Mouse (Mus musculus): ENCODE measurements at regions not wholly inside any gene's neighbourhood (a gene's known extent, or its start where the extent isn't known, plus 50 kb on each side); places are given as distances from the start of the nearest gene placed in this dataset.

DNA sequence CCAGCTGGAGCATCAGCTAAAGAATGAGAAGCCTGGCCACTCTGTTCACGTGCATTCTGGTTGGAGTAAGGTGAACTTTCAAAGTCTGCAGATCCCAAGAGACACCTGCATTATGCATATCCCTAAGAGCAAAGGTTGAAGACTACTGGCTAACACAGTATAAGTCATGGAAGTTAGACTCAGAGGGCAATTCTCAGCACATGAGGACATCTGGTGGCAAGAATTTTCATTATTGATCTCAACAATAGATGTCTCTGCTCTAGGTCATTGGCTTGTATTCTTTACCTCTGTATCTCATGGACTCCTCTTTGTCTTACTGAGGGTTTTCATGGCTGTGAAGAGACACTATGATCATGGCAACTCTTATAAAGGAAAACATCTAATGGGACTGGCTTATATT, 151.9 kb upstream of the Adamts16 start:
- Histone ChIP-seq H3K9me3 (ENCODE audit: control insufficient read depth, low read length) (no peaks in the 10 kb centered on the region), H3K36me3 (ENCODE audit: control insufficient read depth, insufficient read depth, low read length) (no peaks in the 10 kb centered on the region), H3K4me2 (replicated peaks; ENCODE audit: low read depth) (no peak overlapping the region), H3K27me3 (ENCODE audit: control insufficient read depth, insufficient read depth, low read length) (no peaks in the 10 kb centered on the region), H3K27ac (replicated peaks) (no peak overlapping the region), H3K9ac (ENCODE audit: low read length) (no peak overlapping the region), H3K4me1 (replicated peaks; ENCODE audit: control insufficient read depth, insufficient read depth) (no peaks in the 10 kb centered on the region), H3K4me3 (ENCODE audit: low read depth, low read length) (no peak overlapping the region)
- DNase-seq (ENCODE audit: low spot score) (no peak), ATAC-seq (ENCODE audit: low FRiP score, low TSS enrichment) (no peak)
- no peak for TF ChIP-seq EP300 (optimal IDR thresholded peaks at IDR 0.05)
- peak; percentile 57 for TF ChIP-seq CTCF (IDR thresholded peaks at IDR 0.05; ENCODE audit: low read depth)
- 50% methylated on average over 1 of the region's 1 CpGs for WGBS

DNA sequence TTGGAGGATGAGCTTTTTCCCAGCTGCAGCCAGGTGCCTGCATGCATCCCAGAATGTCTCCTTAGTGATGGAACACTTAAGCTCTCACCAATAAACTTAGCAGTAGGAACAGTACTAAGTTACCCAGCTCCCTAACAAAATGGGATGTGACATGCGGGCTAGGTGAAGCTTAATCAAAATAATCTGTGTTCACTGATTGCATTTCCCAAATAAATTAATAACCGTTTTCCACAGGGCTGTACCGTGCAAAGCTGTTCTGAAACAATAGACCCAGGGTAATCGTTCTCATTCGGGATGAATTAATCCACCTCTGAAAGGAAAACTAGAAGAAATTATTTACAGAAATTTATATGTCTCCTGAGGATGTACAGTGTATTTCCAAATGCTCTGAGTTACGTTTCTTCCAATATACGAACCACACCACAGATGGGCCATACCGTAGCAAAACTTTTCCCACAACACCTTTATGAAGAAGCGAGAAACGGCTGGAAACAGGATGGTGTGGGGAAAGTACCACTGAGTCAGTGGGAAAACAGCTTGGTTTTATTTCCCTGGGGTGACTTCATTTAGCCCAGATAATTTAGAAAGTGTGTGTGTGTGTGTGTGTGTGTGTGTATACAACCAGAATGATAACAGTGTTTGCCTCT, 148.5 kb upstream of the Adamts16 start:
- Histone ChIP-seq H3K9ac (ENCODE audit: low read length) (no peak overlapping the region), H3K27me3 (ENCODE audit: control insufficient read depth, insufficient read depth, low read length) (no peaks in the 10 kb centered on the region), H3K4me3 (ENCODE audit: low read depth, low read length) (no peak overlapping the region), H3K36me3 (ENCODE audit: control insufficient read depth, insufficient read depth, low read length) (no peaks in the 10 kb centered on the region), H3K4me1 (replicated peaks; ENCODE audit: control insufficient read depth, insufficient read depth) (no peaks in the 10 kb centered on the region), H3K27ac (replicated peaks) (no peak overlapping the region), H3K9me3 (ENCODE audit: control insufficient read depth, low read length) (no peaks in the 10 kb centered on the region), H3K4me2 (replicated peaks; ENCODE audit: low read depth) (no peak overlapping the region)
- 84% methylated on average over 10 of the region's 10 CpGs for WGBS
- no peak for ATAC-seq (ENCODE audit: low FRiP score, low TSS enrichment)
- DNase-seq (ENCODE audit: low spot score) = no peak
- TF ChIP-seq CTCF (IDR thresholded peaks at IDR 0.05; ENCODE audit: low read depth) = no peak
- TF ChIP-seq EP300 (optimal IDR thresholded peaks at IDR 0.05) = no peak

DNA sequence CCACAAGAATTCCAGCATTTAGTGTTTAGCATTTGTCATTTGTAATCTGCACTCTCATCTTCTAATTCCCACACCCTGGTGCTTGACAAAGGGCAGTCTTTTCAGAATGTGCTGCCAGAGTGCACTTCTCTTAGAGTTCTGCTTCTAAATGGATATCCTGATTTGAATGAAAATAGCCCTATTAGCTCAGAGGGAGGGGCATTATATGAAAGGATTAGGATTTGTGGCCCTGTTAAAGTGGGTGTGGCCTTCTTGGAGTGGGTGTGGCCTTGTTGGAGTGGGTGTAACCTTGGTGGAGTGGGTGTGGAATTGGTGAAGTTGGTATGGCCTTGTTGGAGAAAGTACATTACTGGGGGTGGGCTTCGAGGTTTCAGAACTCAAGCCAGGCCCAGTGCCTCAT, 137.7 kb upstream of the Adamts16 start:
- ATAC-seq (ENCODE audit: low FRiP score, low TSS enrichment) (no peak), DNase-seq (ENCODE audit: low spot score) (no peak)
- no peak overlapping the region for H3K4me3 ChIP-seq (ENCODE audit: low read depth, low read length)
- H3K27ac ChIP-seq (replicated peaks) = no peak overlapping the region
- WGBS = 95% methylated on average over 1 of the region's 1 CpGs
- no peaks in the 10 kb centered on the region for H3K27me3 ChIP-seq (ENCODE audit: control insufficient read depth, insufficient read depth, low read length)
- no peaks in the 10 kb centered on the region for H3K9me3 ChIP-seq (ENCODE audit: control insufficient read depth, low read length)
- no peaks in the 10 kb centered on the region for H3K4me1 ChIP-seq (replicated peaks; ENCODE audit: control insufficient read depth, insufficient read depth)
- H3K36me3 ChIP-seq (ENCODE audit: control insufficient read depth, insufficient read depth, low read length) = no peaks in the 10 kb centered on the region
- no peak overlapping the region for H3K4me2 ChIP-seq (replicated peaks; ENCODE audit: low read depth)
- H3K9ac ChIP-seq (ENCODE audit: low read length) = no peak overlapping the region
- TF ChIP-seq CTCF (IDR thresholded peaks at IDR 0.05; ENCODE audit: low read depth) = no peak
- TF ChIP-seq EP300 (optimal IDR thresholded peaks at IDR 0.05) = no peak

DNA sequence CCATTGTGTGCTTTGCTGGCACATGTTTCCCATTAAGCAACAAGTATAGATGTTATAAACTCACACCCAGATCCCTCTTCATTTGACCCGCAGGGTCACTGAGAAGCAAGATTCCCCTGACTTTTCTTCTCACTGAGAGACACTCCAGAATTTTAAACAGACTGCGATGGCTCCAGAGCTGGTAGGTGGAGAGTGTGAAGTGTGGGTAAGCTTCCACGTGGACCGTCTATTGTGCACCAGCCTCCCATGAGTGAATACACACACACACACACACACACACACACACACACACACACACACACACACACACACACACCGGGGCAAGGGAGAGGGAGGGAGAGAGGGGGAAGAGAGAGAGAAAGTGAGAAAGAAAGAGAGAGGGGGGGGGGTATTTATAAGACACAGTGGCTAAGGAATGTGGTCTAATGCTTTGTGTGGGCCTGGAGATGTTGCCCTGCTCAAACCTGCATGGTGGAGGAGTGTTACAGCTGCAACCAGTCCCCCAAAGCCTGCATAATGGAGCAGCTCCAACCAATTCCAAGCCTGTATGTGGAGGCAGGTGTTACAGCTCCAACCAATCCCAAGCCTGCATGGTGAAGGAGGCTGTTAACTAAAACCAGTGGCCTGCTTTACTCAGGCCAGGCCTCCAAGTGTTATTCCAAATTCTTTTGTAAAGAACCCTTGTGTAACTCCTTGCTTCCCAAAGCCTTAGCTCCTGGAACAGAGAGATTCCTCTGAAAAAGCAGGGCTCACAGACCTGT, 137.1 kb upstream of the Adamts16 start:
- no peak overlapping the region for H3K9ac ChIP-seq (ENCODE audit: low read length)
- no peak overlapping the region for H3K27ac ChIP-seq (replicated peaks)
- ATAC-seq (ENCODE audit: low FRiP score, low TSS enrichment) = no peak
- no peaks in the 10 kb centered on the region for H3K36me3 ChIP-seq (ENCODE audit: control insufficient read depth, insufficient read depth, low read length)
- H3K27me3 ChIP-seq (ENCODE audit: control insufficient read depth, insufficient read depth, low read length) = no peaks in the 10 kb centered on the region
- H3K4me3 ChIP-seq (ENCODE audit: low read depth, low read length) = no peak overlapping the region
- no peak overlapping the region for H3K4me2 ChIP-seq (replicated peaks; ENCODE audit: low read depth)
- no peaks in the 10 kb centered on the region for H3K9me3 ChIP-seq (ENCODE audit: control insufficient read depth, low read length)
- no peaks in the 10 kb centered on the region for H3K4me1 ChIP-seq (replicated peaks; ENCODE audit: control insufficient read depth, insufficient read depth)
- 78% methylated on average over 5 of the region's 5 CpGs for WGBS
- TF ChIP-seq EP300 (optimal IDR thresholded peaks at IDR 0.05) (no peak), CTCF (IDR thresholded peaks at IDR 0.05; ENCODE audit: low read depth) (no peak)
- DNase-seq (ENCODE audit: low spot score) = no peak

DNA sequence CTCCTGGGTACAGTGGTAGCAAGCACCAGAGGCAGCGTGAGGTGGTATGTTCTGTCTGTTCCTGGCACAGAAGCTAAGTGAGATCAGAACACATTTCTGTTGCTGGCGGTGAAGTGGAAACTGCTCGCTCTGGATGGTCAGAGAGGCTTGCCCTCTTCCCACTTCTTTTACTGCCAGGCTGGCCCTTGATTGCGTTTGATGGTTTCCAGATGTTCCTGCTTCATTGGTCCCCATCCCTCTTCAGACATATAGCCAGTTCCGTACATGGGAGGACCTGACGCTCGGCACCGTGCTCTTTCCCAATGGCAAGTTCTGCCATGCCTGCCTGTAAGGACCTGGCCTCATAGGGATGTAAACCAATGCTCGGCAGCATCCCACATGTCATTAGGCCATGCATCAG, 128.0 kb upstream of the Adamts16 start:
- TF ChIP-seq CTCF (IDR thresholded peaks at IDR 0.05; ENCODE audit: low read depth) = no peak
- no peak for TF ChIP-seq EP300 (optimal IDR thresholded peaks at IDR 0.05)
- no peak for ATAC-seq (ENCODE audit: low FRiP score, low TSS enrichment)
- no peak overlapping the region for H3K27ac ChIP-seq (replicated peaks)
- no peak overlapping the region for H3K4me2 ChIP-seq (replicated peaks; ENCODE audit: low read depth)
- WGBS = 75% methylated on average over 9 of the region's 9 CpGs
- H3K9ac ChIP-seq (ENCODE audit: low read length) = no peak overlapping the region
- no peak for DNase-seq (ENCODE audit: low spot score)
- H3K27me3 ChIP-seq (ENCODE audit: control insufficient read depth, insufficient read depth, low read length) = no peaks in the 10 kb centered on the region
- no peaks in the 10 kb centered on the region for H3K4me1 ChIP-seq (replicated peaks; ENCODE audit: control insufficient read depth, insufficient read depth)
- no peaks in the 10 kb centered on the region for H3K36me3 ChIP-seq (ENCODE audit: control insufficient read depth, insufficient read depth, low read length)
- no peaks in the 10 kb centered on the region for H3K9me3 ChIP-seq (ENCODE audit: control insufficient read depth, low read length)
- no peak overlapping the region for H3K4me3 ChIP-seq (ENCODE audit: low read depth, low read length)

DNA sequence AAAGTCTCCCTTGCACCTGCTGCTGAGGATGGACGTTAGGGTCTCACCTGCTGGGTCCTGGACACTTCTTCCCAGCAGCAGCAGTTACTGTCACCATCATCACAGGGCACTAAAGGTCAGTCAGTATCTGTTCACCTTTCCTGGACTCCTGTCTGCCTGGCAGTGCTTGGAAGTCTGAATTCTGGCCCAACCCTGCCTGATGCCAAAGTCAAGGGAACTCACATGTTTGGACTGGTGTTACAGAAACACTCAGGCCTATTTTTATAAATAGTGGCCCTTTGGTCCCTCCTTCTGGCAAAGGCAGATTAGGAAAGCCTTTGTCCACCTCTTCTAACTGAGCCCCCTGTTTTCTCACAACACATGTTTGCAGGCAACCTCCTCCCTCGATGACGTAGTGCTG, 126.2 kb upstream of the Adamts16 start:
- TF ChIP-seq CTCF (IDR thresholded peaks at IDR 0.05; ENCODE audit: low read depth) = no peak
- no peak for TF ChIP-seq EP300 (optimal IDR thresholded peaks at IDR 0.05)
- no peaks in the 10 kb centered on the region for H3K36me3 ChIP-seq (ENCODE audit: control insufficient read depth, insufficient read depth, low read length)
- H3K4me2 ChIP-seq (replicated peaks; ENCODE audit: low read depth) = no peak overlapping the region
- no peaks in the 10 kb centered on the region for H3K4me1 ChIP-seq (replicated peaks; ENCODE audit: control insufficient read depth, insufficient read depth)
- ATAC-seq (ENCODE audit: low FRiP score, low TSS enrichment) = no peak
- no peaks in the 10 kb centered on the region for H3K27me3 ChIP-seq (ENCODE audit: control insufficient read depth, insufficient read depth, low read length)
- H3K9me3 ChIP-seq (ENCODE audit: control insufficient read depth, low read length) = no peaks in the 10 kb centered on the region
- no peak overlapping the region for H3K27ac ChIP-seq (replicated peaks)
- no peak overlapping the region for H3K4me3 ChIP-seq (ENCODE audit: low read depth, low read length)
- 66% methylated on average over 3 of the region's 3 CpGs for WGBS
- no peak overlapping the region for H3K9ac ChIP-seq (ENCODE audit: low read length)
- no peak for DNase-seq (ENCODE audit: low spot score)
